Mouse (Mus musculus) cortical plate, adult 2 months (tissue): ENCODE measurements at regions not wholly inside any gene's neighbourhood (a gene's known extent, or its start where the extent isn't known, plus 50 kb on each side); places are given as distances from the start of the nearest gene placed in this dataset.

ENCODE experiments used
- CTCF ChIP-seq: fragments of 200-500 bp; IDR thresholded peaks from 2 replicates; pipeline ENCODE4 v1.5.1; 2011; ENCODE audit warnings: mild to moderate bottlenecking, control low read depth, low read length; ENCODE audit not compliant: insufficient read depth; ENCODE audit errors: extremely low read depth
- POLR2A ChIP-seq: fragments of 200-500 bp; IDR thresholded peaks from 2 replicates; pipeline ENCODE4 v1.6.1; 2011; ENCODE audit warnings: mild to moderate bottlenecking, low read length, control low read depth; ENCODE audit not compliant: insufficient read depth; ENCODE audit errors: extremely low read depth

DNA sequence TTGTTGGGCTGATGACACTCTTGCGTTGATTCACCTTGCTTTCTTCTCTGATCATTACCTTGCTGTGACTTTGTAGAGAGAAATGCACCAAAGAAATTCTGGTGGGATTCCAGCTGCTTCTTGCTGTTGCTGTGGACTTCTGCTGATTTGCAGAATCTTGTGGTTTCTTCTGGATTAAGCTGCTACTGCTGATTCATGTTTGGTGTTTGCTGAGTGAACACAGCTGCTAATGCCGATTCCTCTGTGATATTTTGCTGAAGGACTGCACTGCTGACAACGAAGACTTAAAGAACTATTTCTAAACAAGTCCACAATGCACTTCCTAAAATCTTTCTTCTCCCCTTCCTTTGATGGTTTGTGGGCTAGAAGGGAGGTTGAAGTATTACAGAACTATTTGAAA, 106.5 kb upstream of the Fbxo11 start:
- no peak for TF ChIP-seq CTCF
- TF ChIP-seq POLR2A: no peak
